Mouse (Mus musculus) stomach, embryonic 15.5 days (tissue): ENCODE results near the gene Macf1. TPM values are rescaled to one million over a fixed set of nuclear protein-coding genes. Genes with fewer than 3 reads are reported as not detected.

Experiments
- ATAC-seq: fragments of 200-750 bp; cut with Nextera tagmentation; 2 replicates; pipeline ENCODE4 v1.8.0; 2017; ENCODE audit warnings: low read depth, moderate number of reproducible peaks, moderate TSS enrichment; ENCODE audit not compliant: insufficient read depth, low FRiP score
- H3K27ac ChIP-seq: fragments of 300-500 bp; sonication (generic); 2 replicates; pipeline ENCODE4 v1.5.1; 2015; ENCODE audit warnings: mild to moderate bottlenecking, inconsistent platforms
- H3K27me3 ChIP-seq: fragments of 300-500 bp; sonication (generic); replicated peaks from 2 replicates; pipeline ENCODE4 v1.6.1; 2015; ENCODE audit warnings: inconsistent platforms
- H3K36me3 ChIP-seq: fragments of 300-500 bp; sonication (generic); 2 replicates; pipeline ENCODE4 v1.6.1; 2015; ENCODE audit warnings: inconsistent platforms
- H3K4me1 ChIP-seq: fragments of 300-500 bp; sonication (generic); 2 replicates; pipeline ENCODE4 v1.6.1; 2015; ENCODE audit warnings: inconsistent platforms
- H3K4me2 ChIP-seq: fragments of 300-500 bp; sonication (generic); 2 replicates; pipeline ENCODE4 v1.6.1; 2015; ENCODE audit warnings: mild to moderate bottlenecking, inconsistent platforms
- H3K4me3 ChIP-seq: fragments of 300-500 bp; sonication (generic); replicated peaks from 2 replicates; pipeline ENCODE4 v1.5.1; 2015; ENCODE audit warnings: inconsistent platforms
- H3K9ac ChIP-seq: fragments of 300-500 bp; sonication (generic); 2 replicates; pipeline ENCODE4 v1.6.1; 2015; ENCODE audit warnings: inconsistent platforms
- H3K9me3 ChIP-seq: fragments of 300-500 bp; sonication (generic); 2 replicates; pipeline ENCODE4 v1.6.1; 2016; ENCODE audit warnings: inconsistent platforms
- WGBS: fragments of 180-500 bp; shearing (Covaris S2); methylation state at CpG from one replicate; pipeline ENCODE4 v1.1.7; 2015; 5-methylcytosine and 5-hydroxymethylcytosine counted together
- polyA plus RNA-seq: library from polyadenylated mRNA; unstranded; fragments of >200 nt; fragmentation: Nextera tagmentation; extraction: Ambion mirVana; gene quantifications from 2 replicates; pipeline ENCODE4 v1.2.1, GENCODE M21; 2015

Macf1 gene
- polyA plus RNA-seq, 1 experiment from 2014 or later: 34.6 TPM

DNA sequence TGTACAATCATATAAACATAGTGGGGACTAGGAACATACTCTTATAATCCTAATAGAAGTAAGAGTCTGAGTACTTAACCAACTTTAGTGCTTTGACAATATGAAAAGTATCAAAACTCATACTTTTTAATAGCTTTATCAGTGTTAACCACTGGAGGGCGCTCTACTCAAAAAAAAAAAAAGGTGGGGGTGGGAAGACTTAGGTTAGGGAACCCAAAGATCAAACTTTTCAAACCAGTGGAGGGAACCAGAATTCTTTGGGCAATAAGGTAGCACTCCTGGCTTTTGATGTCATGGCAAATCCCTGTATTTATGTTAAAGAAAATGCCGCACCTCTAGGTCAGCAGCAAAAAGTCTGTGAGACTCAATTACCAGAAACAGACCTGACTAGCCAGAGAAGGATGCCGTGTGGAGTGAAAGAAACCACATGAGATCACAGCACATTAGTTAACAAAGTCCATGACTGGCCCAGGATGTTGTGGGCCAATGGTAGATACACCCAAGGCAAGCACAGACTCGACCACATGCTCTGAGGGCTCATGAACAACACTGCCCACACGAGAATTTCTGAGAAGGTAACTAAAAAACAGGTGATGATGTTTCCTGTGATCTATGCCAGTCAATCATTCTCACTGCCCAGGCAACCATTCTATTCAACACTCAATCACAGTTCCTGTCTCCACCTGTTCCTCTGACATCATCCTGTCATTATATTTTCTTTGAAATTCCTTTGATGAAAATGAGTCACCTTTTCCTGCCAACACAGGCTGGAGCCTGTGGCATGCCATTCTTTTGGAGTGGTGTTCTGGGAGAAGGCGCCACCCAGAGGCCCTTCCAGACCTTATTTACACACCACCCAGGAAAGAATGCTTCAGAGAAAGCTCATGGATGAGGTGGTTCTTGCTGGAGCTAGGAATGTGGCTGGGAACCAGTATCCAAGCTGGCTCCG is 95.5 kb downstream of the Macf1 start:
- H3K4me3 ChIP-seq: no peak overlapping the region
- 21% methylated on average over 7 of the region's 7 CpGs for WGBS
- no peaks in the 10 kb centered on the region for H3K9me3 ChIP-seq
- no peak overlapping the region for H3K9ac ChIP-seq
- H3K27me3 ChIP-seq: no peaks in the 10 kb centered on the region
- H3K27ac ChIP-seq: peak overlapping the region; percentile 65; the same call in 1 of the 2 replicates
- H3K36me3 ChIP-seq: no peaks in the 10 kb centered on the region
- H3K4me2 ChIP-seq: no peak overlapping the region
- peaks cover 16% of the 10 kb centered on the region for H3K4me1 ChIP-seq
- ATAC-seq: peak; percentile 70

DNA sequence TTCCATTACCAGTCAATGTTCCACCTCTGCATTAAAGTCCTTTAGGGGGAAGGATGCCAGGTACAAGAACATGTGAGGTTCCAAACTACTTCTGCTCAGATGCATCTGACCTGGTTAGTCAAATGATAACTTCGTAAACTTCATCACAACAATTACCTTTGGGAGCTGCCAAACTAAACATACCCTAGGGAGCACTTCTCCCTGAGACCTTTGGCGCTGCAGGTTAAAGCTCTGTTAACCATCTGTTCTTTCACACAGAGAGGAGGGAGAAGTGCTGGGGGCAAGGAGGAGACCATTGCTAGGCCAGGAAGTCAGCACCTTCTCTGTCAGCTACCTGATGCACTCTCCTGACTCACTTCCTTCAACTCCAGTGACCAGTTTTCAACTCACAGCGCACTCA is 96.5 kb downstream of the Macf1 start:
- H3K4me1 ChIP-seq: peaks cover 11% of the 10 kb centered on the region
- WGBS: 88% methylated on average over 3 of the region's 3 CpGs
- H3K9ac ChIP-seq: no peak overlapping the region
- no peak overlapping the region for H3K4me3 ChIP-seq
- no peak for ATAC-seq
- no peak overlapping the region for H3K4me2 ChIP-seq
- H3K9me3 ChIP-seq: no peaks in the 10 kb centered on the region
- peak overlapping the region; percentile 33; the same call in 1 of the 2 replicates for H3K27ac ChIP-seq
- no peaks in the 10 kb centered on the region for H3K27me3 ChIP-seq
- H3K36me3 ChIP-seq: no peaks in the 10 kb centered on the region

DNA sequence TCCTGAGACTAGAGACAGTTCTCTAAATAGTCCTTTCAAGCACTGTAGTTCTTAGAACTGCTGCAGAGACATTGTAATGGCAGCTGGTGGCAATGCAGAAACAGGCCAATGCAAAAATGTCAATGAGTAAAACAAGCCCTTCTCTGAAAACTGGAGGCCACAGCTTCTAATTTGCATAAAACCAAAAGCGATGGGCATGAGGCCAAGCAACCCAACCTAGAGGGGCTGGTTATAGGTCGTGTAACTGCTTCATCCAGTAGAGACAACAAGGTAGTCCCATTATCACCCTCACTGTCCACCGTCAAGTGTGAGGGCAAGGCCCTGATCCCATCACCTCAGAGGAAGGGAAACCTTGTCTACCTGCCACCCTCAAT is 99.5 kb downstream of the Macf1 start:
- WGBS: 48% methylated on average over 3 of the region's 3 CpGs
- Histone ChIP-seq H3K4me2 (no peak overlapping the region), H3K27ac (0 out of 2 replicates have a peak overlapping the region, but pooled peaks have one; percentile 6), H3K9ac (no peak overlapping the region), H3K36me3 (no peaks in the 10 kb centered on the region), H3K4me3 (no peak overlapping the region), H3K4me1 (peaks cover 8% of the 10 kb centered on the region), H3K27me3 (no peaks in the 10 kb centered on the region), H3K9me3 (no peaks in the 10 kb centered on the region)
- no peak for ATAC-seq

DNA sequence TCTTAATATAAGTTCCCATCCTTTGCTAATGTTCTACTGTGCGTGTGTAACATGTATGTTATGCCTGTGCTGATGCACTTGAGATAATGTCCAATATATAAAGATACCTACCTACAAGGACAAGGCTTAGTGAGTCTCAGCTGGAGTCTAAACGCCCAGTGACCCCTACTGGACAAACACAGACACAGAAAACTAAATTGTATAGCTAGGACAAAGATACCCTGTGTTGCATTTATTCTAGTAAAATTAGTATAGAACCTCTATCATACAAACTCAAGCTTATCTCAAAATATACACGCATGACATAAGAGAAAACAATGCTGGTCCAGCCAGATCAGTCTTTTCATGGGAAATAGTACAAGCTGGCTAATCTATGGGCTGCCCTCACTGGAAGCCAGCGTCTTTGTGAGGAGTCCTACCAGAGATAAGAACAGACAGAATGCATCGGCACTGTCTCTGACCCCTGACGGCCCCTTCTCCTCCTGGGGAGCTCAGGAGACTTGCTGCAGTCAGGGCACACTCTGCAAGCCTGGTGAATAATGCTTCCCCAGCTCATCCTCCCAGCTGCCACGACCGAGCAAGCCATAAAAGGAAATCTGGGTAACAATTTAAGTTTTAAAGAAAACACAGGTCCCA is 100.0 kb downstream of the Macf1 start:
- H3K4me3 ChIP-seq: no peak overlapping the region
- no peaks in the 10 kb centered on the region for H3K9me3 ChIP-seq
- H3K27me3 ChIP-seq: no peaks in the 10 kb centered on the region
- H3K27ac ChIP-seq: 0 out of 2 replicates have a peak overlapping the region, but pooled peaks have one; percentile 6
- H3K4me1 ChIP-seq: peaks cover 8% of the 10 kb centered on the region
- no peak overlapping the region for H3K9ac ChIP-seq
- 36% methylated on average over 8 of the region's 8 CpGs for WGBS
- no peak overlapping the region for H3K4me2 ChIP-seq
- no peak for ATAC-seq
- no peaks in the 10 kb centered on the region for H3K36me3 ChIP-seq

DNA sequence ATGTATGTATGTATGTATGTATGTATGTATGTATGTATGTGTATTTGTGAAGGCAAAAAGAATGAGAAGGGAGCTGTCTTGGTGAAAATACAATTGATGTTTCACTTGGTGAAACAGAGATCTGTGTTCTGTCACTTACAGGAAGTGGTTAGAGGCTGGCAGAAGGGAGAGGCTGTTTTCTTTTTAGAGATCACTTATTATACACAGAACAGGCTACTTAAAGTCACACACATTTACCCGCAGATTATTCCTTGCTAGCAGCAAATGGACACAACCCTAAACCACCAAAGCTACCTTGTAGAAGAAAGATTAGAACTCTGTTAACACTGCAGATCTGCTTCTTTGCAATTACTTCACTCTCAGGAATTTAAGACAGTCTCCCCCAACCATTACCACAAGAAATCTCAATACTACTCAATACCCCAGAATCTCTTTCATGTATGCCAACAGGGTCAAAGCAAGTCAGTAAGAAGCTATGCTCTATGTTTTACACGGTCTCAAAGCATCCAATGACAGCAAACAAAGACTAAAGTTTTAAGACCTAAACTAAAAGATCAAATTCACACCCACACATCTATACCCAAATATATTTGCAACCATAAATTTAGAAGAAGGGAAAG is 106.6 kb downstream of the Macf1 start:
- H3K9ac ChIP-seq: no peak overlapping the region
- H3K4me2 ChIP-seq: no peak overlapping the region
- no peak overlapping the region for H3K4me3 ChIP-seq
- H3K36me3 ChIP-seq: no peaks in the 10 kb centered on the region
- 0 out of 2 replicates have a peak, but pooled peaks cover 9% of the 10 kb centered on the region for H3K4me1 ChIP-seq
- no peaks in the 10 kb centered on the region for H3K9me3 ChIP-seq
- ATAC-seq: no peak
- no peak overlapping the region for H3K27ac ChIP-seq
- WGBS: 40% methylated on average over 2 of the region's 2 CpGs
- H3K27me3 ChIP-seq: no peaks in the 10 kb centered on the region

DNA sequence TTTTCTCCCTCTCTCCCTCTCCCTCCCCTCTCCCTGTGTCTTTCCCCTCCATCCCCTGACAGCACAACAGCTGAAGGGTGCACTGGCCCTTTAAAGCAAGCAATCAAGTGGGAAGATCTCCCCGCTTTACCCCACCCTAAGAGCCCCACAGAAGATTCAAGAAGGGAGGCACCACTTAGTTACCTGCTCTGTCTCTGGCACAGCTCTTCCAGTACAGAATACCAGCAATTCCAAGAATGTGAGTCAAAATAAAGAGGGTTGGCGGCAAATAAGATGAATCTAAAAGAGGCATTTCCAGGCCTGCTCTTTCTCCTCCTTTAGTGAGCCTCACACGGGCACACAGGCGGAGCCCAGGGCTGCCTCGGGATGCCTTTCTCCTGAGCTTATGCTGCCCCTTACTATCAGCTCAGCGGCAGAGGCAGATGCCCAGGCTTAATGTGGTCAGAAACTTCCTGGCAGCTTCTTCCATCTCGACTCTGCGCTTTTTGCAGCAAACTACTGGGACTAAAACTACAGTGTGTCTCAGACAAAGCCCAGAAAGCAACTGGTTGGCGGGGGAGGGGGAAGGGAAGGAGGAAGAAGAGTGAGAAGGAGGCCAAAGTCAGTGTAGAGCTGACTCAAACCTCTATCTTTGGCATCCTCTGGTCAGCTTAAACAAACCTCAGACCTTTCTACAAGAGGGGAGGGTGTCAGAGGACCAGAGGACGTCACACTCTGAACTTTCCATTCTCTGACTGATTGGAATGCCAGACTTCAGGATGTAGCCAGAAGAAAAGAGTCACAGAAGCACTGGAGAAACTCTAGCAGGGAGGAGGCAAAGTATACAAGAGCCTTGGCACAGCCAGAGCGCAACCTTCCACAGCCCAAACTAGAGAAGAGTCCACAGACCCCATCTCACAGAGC is 111.5 kb downstream of the Macf1 start:
- ATAC-seq: peak; percentile 70; the same call in 1 of the 2 replicates
- Histone ChIP-seq H3K9ac (no peak overlapping the region), H3K27me3 (no peaks in the 10 kb centered on the region), H3K36me3 (no peaks in the 10 kb centered on the region), H3K4me1 (0 out of 2 replicates have a peak, but pooled peaks cover 15% of the 10 kb centered on the region), H3K4me3 (peak overlapping the region; percentile 34), H3K9me3 (no peaks in the 10 kb centered on the region), H3K4me2 (peak overlapping the region; percentile 50), H3K27ac (peak overlapping the region; percentile 93)
- WGBS: 10% methylated on average over 11 of the region's 11 CpGs

DNA sequence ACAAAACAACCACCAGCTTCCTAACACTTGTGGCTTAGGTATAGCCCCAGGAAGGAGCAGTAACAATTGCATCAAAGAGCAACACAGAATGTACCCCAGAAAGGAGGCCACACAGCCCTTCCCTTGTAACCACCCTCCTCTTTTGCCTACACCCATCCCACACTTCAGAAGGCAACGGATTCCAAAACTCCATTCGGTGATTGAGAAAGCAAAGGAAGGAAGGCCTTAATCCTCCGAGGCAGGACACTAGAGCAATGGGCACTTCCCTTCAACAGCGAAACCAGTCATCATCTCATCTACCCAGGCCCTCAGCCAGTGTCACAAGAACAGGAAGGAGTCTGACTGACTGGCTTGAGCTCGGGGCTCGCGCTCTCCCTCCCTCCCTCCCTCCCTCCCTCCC is 112.3 kb downstream of the Macf1 start:
- Histone ChIP-seq H3K27ac (peak overlapping the region; percentile 63; the same call in 1 of the 2 replicates), H3K27me3 (no peaks in the 10 kb centered on the region), H3K9ac (no peak overlapping the region), H3K4me3 (no peak overlapping the region; the same call in 1 of the 2 replicates), H3K9me3 (no peaks in the 10 kb centered on the region), H3K4me2 (peak overlapping the region; percentile 35; the same call in 1 of the 2 replicates), H3K4me1 (0 out of 2 replicates have a peak, but pooled peaks cover 15% of the 10 kb centered on the region), H3K36me3 (no peaks in the 10 kb centered on the region)
- 5% methylated on average over 6 of the region's 7 CpGs for WGBS
- ATAC-seq: peak; percentile 64; the same call in 1 of the 2 replicates

DNA sequence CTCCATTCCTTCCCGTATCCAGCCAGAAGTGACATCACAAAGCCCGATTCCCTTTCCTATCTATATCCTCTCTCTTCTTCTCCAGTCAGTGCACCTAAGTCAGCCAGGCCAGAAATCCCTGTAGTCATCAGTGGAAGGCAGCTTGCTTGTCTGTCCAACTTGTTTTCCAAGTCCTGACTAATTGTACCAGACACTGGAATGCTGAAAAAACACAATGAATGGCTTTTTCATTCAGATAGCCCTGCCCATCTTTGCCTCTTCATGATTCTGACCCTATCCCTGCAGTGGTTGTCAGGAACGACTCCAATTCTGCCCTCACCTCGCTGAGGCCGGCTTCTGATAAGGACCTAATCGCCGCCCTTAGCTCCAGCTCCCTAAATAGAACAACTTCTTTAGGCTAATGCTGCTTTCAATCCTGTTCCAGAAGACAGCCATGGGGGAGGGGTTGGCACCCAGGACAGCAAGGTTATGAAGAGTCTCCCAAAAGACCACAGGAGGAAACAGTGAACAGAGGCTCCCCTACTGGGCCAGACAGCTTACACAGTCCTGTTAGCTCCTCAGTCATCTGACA is 118.8 kb downstream of the Macf1 start:
- 28% methylated on average over 7 of the region's 7 CpGs for WGBS
- Histone ChIP-seq H3K4me1 (peaks cover 14% of the 10 kb centered on the region), H3K4me3 (no peak overlapping the region), H3K36me3 (no peaks in the 10 kb centered on the region), H3K27me3 (no peaks in the 10 kb centered on the region), H3K4me2 (no peak overlapping the region), H3K27ac (0 out of 2 replicates have a peak overlapping the region, but pooled peaks have one; percentile 8), H3K9ac (no peak overlapping the region), H3K9me3 (no peaks in the 10 kb centered on the region)
- peak; percentile 35; the same call in 1 of the 2 replicates for ATAC-seq

DNA sequence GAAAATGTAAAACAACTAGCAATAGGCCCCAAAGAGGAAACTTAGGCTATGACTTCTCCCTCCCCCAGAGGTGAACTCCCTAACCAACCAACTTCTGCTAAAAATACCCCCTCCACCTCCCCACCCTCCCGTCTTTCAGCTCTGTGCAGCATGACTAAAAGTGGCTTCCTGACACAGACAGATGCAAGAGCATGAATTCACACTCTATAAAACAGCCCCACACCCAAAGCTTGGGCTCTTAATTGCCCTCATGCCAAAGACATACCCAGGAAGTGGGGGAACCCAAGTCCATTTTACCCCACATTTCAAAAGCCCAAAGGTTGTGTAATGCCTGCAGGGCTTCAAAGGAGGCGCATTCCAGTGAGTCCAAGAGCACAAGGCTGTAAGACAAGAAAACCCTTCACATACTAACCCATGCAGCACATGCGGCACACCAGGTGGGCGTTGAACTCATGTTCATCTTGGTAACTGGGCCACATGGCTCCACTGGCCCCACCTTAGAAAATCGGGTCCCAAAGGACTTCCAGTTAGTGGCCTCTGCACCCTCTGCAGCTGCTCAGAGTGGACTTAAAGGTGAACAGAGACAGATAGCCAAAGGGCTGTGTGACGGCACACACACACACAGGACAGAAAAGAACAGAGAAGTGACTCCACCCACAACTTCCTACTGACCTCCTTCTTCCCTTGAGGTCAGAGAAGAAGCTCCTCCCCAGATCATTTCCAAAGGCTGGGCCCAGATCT is 119.9 kb downstream of the Macf1 start:
- H3K9me3 ChIP-seq: no peaks in the 10 kb centered on the region
- no peaks in the 10 kb centered on the region for H3K36me3 ChIP-seq
- no peak for ATAC-seq
- H3K9ac ChIP-seq: no peak overlapping the region
- H3K27ac ChIP-seq: no peak overlapping the region; the same call in 1 of the 2 replicates
- H3K27me3 ChIP-seq: no peaks in the 10 kb centered on the region
- H3K4me2 ChIP-seq: no peak overlapping the region
- WGBS: 71% methylated on average over 6 of the region's 6 CpGs
- peaks cover 14% of the 10 kb centered on the region for H3K4me1 ChIP-seq
- no peak overlapping the region for H3K4me3 ChIP-seq

DNA sequence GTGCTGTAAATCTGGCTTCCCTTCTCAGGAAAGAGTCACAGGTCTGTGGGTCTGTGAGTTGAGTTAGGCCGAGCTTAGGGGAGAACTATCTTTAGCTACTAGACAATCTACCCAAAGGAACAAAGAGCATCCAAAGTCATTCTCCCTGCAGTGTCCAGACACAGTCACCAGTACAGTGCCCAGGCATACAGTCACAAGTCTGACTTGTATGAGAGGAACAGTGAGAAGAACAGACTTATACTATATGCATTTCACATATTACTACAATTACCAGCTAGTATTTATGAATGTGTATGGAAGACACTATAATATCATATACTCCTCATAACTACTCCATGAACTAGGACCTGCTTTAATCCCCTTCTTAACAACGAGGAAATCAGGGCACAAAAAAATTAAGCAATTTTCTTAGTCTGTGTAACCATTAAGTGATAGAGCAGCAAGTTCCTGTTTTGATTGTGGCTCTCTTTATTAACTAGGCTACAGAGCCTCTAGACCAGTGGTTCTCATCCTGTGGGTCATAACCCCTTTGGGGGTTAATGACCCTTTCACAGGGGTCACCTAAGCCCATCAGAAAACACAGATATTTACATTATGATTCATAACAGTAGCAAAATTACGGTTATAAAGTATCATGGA is 121.9 kb downstream of the Macf1 start:
- WGBS: 59% methylated on average over 3 of the region's 3 CpGs
- Histone ChIP-seq H3K4me3 (no peak overlapping the region), H3K4me2 (no peak overlapping the region), H3K4me1 (peaks cover 14% of the 10 kb centered on the region), H3K9ac (no peak overlapping the region), H3K36me3 (no peaks in the 10 kb centered on the region), H3K27ac (no peak overlapping the region), H3K9me3 (no peaks in the 10 kb centered on the region), H3K27me3 (no peaks in the 10 kb centered on the region)
- no peak for ATAC-seq
